Mouse (Mus musculus) forebrain, embryonic 10.5 days (tissue): ENCODE data around the gene Slc24a3. TPM values are rescaled to one million over a fixed set of nuclear protein-coding genes. Genes with fewer than 3 reads are reported as not detected.

Source experiments
- DNase-seq: peaks from one replicate; pipeline ENCODE4 v3.0.0-alpha.2; 2017; ENCODE audit warnings: low spot score; ENCODE audit errors: extremely low spot score
- H3K27ac ChIP-seq: fragments of 300-500 bp; sonication (generic); 2 replicates; pipeline ENCODE4 v1.5.1; 2016; ENCODE audit warnings: mild to moderate bottlenecking
- H3K27me3 ChIP-seq: fragments of 300-500 bp; sonication (generic); 2 replicates; pipeline ENCODE4 v1.6.1; 2016; ENCODE audit warnings: mild to moderate bottlenecking; ENCODE audit not compliant: poor library complexity, severe bottlenecking
- H3K36me3 ChIP-seq: fragments of 300-500 bp; sonication (generic); replicated peaks from 2 replicates; pipeline ENCODE4 v1.6.1; 2016; ENCODE audit warnings: mild to moderate bottlenecking, moderate library complexity
- H3K4me1 ChIP-seq: fragments of 300-500 bp; sonication (generic); 2 replicates; pipeline ENCODE4 v1.6.1; 2016
- H3K4me3 ChIP-seq: fragments of 300-500 bp; sonication (generic); 2 replicates; pipeline ENCODE4 v1.5.1; 2016; ENCODE audit warnings: mild to moderate bottlenecking, moderate library complexity
- H3K9me3 ChIP-seq: fragments of 300-500 bp; sonication (generic); 2 replicates; pipeline ENCODE4 v1.6.1; 2016; ENCODE audit warnings: mild to moderate bottlenecking, moderate library complexity
- whole genome bisulfite sequencing: fragments of 180-500 bp; shearing (Covaris S2); methylation state at CpG from one replicate; pipeline ENCODE4 v1.1.7; 2016; 5-methylcytosine and 5-hydroxymethylcytosine counted together
- polyA plus RNA-seq: library from polyadenylated mRNA; unstranded; fragments of >200 nt; fragmentation: Nextera tagmentation; extraction: Ambion mirVana; gene quantifications from 2 replicates; pipeline ENCODE4 v1.2.1, GENCODE M21; 2016

Gene Slc24a3
- polyA plus RNA-seq, 1 experiment from 2014 or later: 0.16 TPM

DNA sequence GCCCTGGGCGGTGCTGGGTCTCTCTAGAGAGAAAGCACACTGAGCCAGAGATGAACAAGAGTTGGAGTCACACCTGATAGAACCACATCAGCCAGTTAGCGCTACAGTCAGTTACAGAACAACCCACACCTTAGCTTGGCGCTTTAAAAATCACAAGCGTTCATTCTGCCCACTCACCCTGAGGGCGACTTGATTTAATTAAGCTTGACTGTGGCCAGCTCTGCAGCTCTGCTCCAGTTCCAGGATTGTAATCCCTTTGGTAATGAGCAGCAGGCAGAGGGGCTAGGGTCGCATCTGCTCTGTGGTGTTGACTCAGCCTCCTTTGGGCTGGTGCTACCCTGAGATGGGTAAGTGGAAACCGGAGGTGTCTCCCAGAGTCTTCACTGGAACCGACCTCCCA is 446.2 kb downstream of the Slc24a3 start:
- Histone ChIP-seq H3K27me3 (no peaks in the 10 kb centered on the region), H3K4me3 (no peak overlapping the region), H3K27ac (no peak overlapping the region), H3K9me3 (no peaks in the 10 kb centered on the region), H3K4me1 (peaks cover 7% of the 10 kb centered on the region), H3K36me3 (no peaks in the 10 kb centered on the region)
- 78% methylated on average over 8 of the region's 8 CpGs for WGBS
- DNase-seq: no peak

DNA sequence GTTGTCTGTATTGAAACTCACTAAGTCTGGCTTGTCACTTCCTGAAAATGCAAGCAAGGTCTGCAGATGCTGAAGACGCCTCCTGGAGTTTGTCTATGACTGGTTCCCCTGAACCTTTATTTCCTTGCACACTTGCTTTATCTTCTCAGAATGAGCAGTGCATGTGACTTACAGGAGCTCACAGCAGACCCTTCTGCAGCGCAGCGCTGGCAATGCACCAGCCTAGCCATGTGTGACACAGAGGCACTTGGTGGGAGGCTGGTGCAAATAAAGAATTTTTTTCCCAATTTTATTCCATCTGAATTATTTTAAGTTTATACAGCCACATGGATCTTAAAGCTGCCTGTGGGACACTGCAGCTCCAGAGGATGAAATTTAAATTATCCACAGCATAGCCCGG is 452.1 kb downstream of the Slc24a3 start:
- H3K4me1 ChIP-seq: peaks cover 6% of the 10 kb centered on the region; the same call in 1 of the 2 replicates
- DNase-seq: no peak
- no peak overlapping the region for H3K27ac ChIP-seq
- H3K4me3 ChIP-seq: no peak overlapping the region
- H3K27me3 ChIP-seq: no peaks in the 10 kb centered on the region
- H3K36me3 ChIP-seq: no peaks in the 10 kb centered on the region
- no peaks in the 10 kb centered on the region for H3K9me3 ChIP-seq
- WGBS: 91% methylated on average over 4 of the region's 4 CpGs

DNA sequence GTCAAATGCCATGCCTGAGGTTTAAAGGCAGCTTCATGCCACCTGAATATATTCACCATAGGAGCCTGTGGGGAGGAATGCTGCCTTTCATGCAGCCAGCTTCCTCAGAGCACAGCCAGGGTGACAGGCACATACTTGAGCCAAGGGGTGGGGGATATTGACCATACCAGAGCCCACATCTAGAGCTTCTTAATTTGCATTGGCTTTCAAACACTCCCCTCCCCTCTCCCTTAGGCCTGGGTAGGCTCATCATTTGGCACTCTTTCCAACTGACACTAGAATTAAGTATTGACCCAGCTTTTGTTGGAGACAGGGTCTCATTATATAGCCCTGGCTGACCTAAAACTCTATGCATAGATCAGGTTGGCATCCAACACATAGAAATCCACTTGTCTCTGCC is 453.2 kb downstream of the Slc24a3 start:
- Histone ChIP-seq H3K36me3 (no peaks in the 10 kb centered on the region), H3K27ac (no peak overlapping the region), H3K4me3 (no peak overlapping the region), H3K27me3 (no peaks in the 10 kb centered on the region), H3K9me3 (no peaks in the 10 kb centered on the region), H3K4me1 (peaks cover 6% of the 10 kb centered on the region; the same call in 1 of the 2 replicates)
- no peak for DNase-seq

DNA sequence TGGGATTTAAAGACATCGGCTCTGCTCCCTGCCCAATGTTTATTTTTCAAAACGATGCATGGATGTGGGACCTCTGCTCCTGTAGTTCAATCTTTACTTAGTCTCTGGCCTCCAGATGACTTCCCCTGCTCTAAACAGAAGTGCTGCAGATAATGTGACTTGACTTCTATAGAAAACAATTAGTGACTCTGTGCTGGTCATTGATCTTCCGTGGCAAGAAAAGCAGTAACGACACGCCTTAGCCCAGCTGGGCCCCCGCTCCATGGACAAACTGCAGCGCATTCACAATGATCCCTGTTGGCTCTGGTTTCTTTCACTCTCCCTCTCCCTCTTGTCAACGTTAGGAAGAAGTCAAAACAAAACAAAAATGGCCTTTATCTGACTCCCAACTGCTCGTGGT is 453.6 kb downstream of the Slc24a3 start:
- DNase-seq: no peak

DNA sequence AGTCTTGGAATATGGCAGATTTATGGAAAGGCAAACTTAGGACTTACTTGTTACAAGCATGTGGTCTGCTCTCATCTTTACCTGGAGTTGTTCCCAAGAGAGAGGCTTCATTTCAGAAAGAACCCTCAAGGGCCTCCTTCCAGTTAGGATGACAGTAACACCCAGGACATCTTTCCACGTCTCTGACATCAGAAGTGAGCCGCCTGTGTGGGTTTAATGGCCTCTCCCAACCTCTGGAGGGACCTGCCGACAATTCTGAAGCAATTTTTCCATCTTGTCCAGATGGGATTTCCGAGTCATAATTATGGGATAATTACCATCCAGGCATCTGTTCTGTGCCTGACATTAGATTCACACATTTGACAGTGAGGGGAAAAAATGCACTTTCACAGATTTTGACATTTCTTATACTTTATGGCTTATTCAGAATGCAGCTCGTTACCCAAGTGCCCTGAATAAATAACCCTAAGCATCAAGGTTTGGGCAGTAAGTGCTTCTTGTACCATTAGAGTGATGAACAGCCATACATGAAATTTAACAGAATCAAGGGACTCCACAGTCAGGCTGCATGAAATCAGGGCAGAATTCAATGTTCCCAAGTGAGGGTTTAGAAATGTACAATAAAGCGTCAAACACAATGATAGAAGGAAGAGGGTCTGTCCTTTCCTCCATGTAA is 463.7 kb downstream of the Slc24a3 start:
- WGBS: 90% methylated on average over 6 of the region's 6 CpGs
- Histone ChIP-seq H3K36me3 (no peaks in the 10 kb centered on the region), H3K4me1 (peaks cover 9% of the 10 kb centered on the region), H3K27me3 (no peaks in the 10 kb centered on the region), H3K9me3 (no peaks in the 10 kb centered on the region), H3K27ac (no peak overlapping the region), H3K4me3 (no peak overlapping the region)
- DNase-seq: no peak

More for the DNA sequence above, 453.6 kb downstream of the Slc24a3 start:
- peaks cover 6% of the 10 kb centered on the region; the same call in 1 of the 2 replicates for H3K4me1 ChIP-seq
- H3K36me3 ChIP-seq: no peaks in the 10 kb centered on the region
- H3K27me3 ChIP-seq: no peaks in the 10 kb centered on the region
- no peak overlapping the region for H3K27ac ChIP-seq
- WGBS: 68% methylated on average over 9 of the region's 9 CpGs
- H3K9me3 ChIP-seq: no peaks in the 10 kb centered on the region
- no peak overlapping the region for H3K4me3 ChIP-seq

DNA sequence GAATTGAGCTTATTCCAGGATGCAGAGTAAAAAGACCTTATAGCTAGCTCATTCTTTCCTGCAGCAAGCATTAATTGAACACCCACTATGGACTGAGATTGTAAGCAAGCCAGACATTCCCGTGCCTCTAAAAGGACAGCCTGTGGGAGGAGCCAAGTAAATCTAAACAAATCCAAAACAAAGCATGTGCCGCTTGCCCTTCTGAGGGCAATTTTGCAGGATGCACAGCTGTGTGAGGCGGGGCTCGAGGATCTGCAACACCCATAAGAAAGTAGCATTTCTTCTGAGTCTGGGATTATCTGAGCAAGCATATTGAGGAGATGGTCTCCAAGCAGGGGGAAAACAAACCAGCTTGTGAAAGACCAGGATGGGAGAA is 464.2 kb downstream of the Slc24a3 start:
- Histone ChIP-seq H3K9me3 (no peaks in the 10 kb centered on the region), H3K4me3 (no peak overlapping the region), H3K4me1 (peaks cover 9% of the 10 kb centered on the region), H3K27me3 (no peaks in the 10 kb centered on the region), H3K27ac (no peak overlapping the region), H3K36me3 (no peaks in the 10 kb centered on the region)
- DNase-seq: no peak
- 68% methylated on average over 4 of the region's 4 CpGs for WGBS

DNA sequence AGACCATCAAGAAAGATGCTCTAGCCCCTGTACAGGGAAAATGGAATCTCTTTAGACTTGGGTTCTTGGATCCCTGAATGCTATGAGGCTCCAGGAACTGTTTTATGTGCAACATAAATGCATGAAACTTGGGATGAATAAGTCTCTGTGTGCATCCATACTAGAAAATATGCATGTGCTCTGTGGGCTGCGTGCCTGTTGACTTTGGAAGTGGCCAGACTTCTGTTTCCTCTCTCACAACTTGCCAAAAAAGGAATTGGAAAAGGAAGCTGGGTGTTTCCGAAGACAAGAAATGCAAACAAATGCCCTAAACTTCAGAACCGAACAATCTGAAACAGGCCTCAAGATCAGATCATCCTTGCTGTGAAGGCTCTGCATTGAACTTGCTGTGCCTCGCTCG is 466.3 kb downstream of the Slc24a3 start:
- H3K27ac ChIP-seq: no peak overlapping the region
- WGBS: 89% methylated on average over 5 of the region's 5 CpGs

DNA sequence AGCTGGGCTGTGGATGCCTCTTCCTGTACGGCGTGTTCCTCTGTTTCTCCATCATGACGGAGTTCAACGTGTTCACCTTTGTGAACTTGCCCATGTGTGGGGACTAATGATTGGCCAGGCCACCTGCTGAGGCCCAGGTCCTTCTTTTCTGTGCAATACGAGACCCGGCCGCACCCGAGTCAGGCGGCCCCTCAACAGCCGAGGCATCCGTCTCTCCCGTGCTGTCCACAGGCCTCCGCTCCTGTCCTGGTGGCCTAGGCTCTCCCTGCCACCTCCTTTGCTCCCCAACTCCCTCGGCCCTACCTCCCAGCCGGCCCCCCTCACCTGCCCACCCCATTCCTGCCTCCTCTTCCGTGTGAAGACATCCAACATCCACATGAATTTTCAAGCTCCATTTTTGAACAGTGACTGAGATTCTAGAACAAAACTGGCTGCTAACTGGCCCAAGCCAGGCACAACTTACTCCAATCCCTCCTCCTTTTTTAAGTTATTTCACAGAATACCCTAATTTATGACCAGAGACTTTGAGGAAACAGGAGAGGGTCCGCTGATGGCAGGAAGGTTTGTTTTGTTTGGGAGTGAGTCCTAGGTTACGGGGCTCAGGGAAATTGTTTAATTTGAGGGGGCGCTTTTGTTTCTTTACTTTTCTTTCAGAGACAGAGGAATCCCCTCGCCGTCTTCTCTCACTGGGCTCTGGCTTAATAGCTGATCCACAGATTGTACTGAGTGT is 472.9 kb downstream of the Slc24a3 start:
- Histone ChIP-seq H3K36me3 (no peaks in the 10 kb centered on the region), H3K4me1 (no peaks in the 10 kb centered on the region), H3K27me3 (no peaks in the 10 kb centered on the region), H3K27ac (no peak overlapping the region), H3K4me3 (no peak overlapping the region), H3K9me3 (no peaks in the 10 kb centered on the region)
- WGBS: 87% methylated on average over 21 of the region's 21 CpGs
- DNase-seq: no peak

More for the DNA sequence above, 466.3 kb downstream of the Slc24a3 start:
- no peak for DNase-seq
- Histone ChIP-seq H3K9me3 (no peaks in the 10 kb centered on the region), H3K4me1 (peaks cover 9% of the 10 kb centered on the region), H3K36me3 (no peaks in the 10 kb centered on the region), H3K4me3 (no peak overlapping the region), H3K27me3 (no peaks in the 10 kb centered on the region)

DNA sequence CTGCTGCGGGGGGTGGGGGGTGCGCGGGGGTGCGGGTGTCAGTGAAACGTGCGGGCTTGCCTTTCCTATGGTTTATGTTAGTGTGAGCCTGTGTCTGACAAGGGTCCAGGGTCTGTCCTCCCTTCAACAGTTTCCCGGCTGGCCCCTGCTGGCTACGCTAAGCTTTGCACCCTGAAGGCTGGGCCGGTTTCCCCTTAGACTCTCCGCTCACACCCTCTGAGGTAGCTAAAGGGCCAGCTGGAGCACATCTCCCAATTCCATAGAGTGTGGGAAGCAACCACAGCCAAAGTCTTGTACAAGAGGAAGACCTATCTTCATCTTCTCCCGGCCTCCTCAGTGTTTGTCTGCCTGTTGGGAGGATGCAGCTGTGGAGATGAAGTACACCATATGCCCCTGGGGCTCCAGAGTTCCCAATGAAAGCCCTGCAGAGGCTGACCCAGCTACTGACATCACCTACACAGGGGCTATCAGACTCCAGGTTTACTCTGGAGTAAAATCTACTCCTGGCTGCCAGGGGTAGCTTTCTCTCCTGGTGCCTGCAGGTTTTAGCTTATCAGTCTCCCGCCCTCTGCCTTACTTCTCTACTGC is 487.9 kb downstream of the Slc24a3 start:
- no peaks in the 10 kb centered on the region for H3K36me3 ChIP-seq
- 34% methylated on average over 12 of the region's 12 CpGs for WGBS
- H3K27me3 ChIP-seq: no peaks in the 10 kb centered on the region
- no peak overlapping the region for H3K4me3 ChIP-seq
- no peaks in the 10 kb centered on the region for H3K9me3 ChIP-seq
- H3K27ac ChIP-seq: no peak overlapping the region
- DNase-seq: peak; percentile 27
- H3K4me1 ChIP-seq: peaks cover 3% of the 10 kb centered on the region; the same call in 1 of the 2 replicates

DNA sequence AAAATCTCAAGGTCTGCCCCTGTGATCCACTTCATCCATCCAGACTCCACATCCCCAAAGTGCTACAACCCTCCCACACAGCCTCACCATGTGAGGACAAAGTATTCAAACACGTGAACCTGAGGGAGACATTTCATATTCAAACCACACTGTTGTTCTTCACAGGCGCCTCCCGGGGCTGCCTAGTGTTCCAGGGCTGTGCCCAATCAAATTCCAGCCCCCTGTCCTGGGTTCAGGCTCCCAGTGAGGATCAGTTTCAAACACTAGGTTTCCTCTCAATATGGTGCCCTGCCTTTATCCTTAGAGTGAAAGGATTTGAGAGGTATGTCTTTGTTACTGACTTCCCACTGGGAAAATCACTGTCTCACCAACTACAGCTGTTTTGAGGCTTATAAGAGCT is 488.6 kb downstream of the Slc24a3 start:
- 57% methylated on average over 3 of the region's 3 CpGs for WGBS
- DNase-seq: no peak
- Histone ChIP-seq H3K9me3 (no peaks in the 10 kb centered on the region), H3K27me3 (no peaks in the 10 kb centered on the region), H3K4me1 (peaks cover 3% of the 10 kb centered on the region; the same call in 1 of the 2 replicates), H3K27ac (no peak overlapping the region), H3K36me3 (no peaks in the 10 kb centered on the region), H3K4me3 (no peak overlapping the region)

DNA sequence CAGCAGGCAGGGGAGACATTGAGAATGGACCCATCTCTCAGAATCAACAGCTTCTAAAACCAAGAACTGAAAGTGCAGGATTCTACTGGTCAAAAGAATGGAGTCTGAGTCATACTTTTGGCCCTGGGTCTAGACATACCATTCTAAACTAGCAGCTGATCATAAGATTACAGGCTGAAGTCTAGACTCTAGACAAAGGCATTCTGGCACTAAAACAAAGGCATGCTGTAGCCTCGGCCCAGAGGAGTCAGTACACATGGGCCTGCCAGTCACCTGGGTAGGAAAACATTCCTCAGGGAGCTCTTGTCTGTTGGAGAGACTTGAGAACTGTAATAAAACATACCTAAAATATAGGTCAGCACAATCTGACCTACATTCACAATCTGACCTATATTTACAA is 489.2 kb downstream of the Slc24a3 start:
- Histone ChIP-seq H3K4me3 (no peak overlapping the region), H3K9me3 (no peaks in the 10 kb centered on the region), H3K36me3 (no peaks in the 10 kb centered on the region), H3K4me1 (peaks cover 3% of the 10 kb centered on the region; the same call in 1 of the 2 replicates), H3K27me3 (no peaks in the 10 kb centered on the region), H3K27ac (no peak overlapping the region)
- DNase-seq: no peak
- WGBS: 61% methylated on average over 1 of the region's 1 CpGs

DNA sequence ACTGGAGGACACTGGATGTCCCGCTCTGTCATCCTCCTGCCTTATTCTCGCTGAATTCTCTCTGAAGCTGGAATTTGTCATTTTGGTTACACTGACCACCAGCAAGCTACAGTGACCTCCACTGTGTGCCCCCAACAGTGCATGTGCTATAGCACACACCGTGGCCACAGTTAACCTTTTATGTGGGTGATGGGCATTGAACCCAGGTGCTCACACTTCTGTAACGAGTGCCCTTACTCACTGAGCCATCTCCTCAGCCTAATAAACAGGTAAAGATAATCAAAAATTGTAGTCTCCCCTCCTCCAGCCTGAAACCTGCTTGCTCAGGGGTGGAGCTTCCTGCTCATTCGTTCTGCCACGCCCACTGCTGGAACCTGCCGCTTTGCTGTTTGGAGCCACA is 493.7 kb downstream of the Slc24a3 start:
- Histone ChIP-seq H3K9me3 (no peaks in the 10 kb centered on the region), H3K4me3 (no peak overlapping the region), H3K4me1 (no peaks in the 10 kb centered on the region; the same call in 1 of the 2 replicates), H3K27me3 (no peaks in the 10 kb centered on the region), H3K36me3 (no peaks in the 10 kb centered on the region), H3K27ac (no peak overlapping the region)
- WGBS: 81% methylated on average over 7 of the region's 7 CpGs
- no peak for DNase-seq

DNA sequence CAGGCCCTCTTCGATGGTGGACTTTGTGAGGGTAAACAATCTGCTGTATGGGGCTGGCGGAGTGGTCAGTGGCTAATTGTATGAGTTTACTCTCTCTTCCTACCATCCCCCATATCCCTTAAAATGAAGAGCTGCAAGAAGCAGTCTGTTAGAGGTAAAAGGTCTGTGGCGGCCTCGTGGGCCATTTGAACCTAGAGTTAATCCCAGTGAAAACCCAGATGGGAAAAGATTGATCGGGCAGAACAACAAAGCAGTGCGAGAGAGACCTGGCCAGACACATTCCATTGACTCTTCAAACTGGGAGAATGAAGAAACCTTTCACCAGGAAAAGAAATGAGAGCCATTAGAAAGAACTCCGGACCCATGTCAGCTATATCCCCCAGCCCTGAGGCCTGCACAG is 496.3 kb downstream of the Slc24a3 start:
- Histone ChIP-seq H3K9me3 (no peaks in the 10 kb centered on the region), H3K4me1 (no peaks in the 10 kb centered on the region), H3K4me3 (no peak overlapping the region), H3K36me3 (no peaks in the 10 kb centered on the region), H3K27me3 (no peaks in the 10 kb centered on the region), H3K27ac (no peak overlapping the region)
- 85% methylated on average over 7 of the region's 7 CpGs for WGBS
- no peak for DNase-seq
